8 mouse cellular contexts compared by ENCODE assay signal in genomic region chr16:33967283-33967640, GRCm38 (mm10). TPM values are rescaled to one million over a fixed set of nuclear protein-coding genes. Genes with fewer than 3 reads are reported as not detected.
DNase-seq lines count a peak whose midpoint lies in the region; ATAC-seq and TF ChIP-seq lines count a peak whose summit lies in the region.

No protein-coding gene starts in this region.

- no peak overlapping the region for H3ac ChIP-seq in C2C12 (ENCODE audit: control insufficient read depth, insufficient read length, low read depth)

- WGBS in cerebellum, adult 2 months = 58% methylated on average over 2 of the region's 2 CpGs
- WGBS in neural tube, embryonic 14.5 days = 74% methylated on average over 2 of the region's 2 CpGs

- H3K9me3 ChIP-seq in neural tube, embryonic 14.5 days (ENCODE audit: control insufficient read depth, low read length) = no peaks in the 10 kb centered on the region

- peak overlapping the region; percentile 72 for H3K4me2 ChIP-seq in neural tube, embryonic 14.5 days (ENCODE audit: low read depth, low read length)

- H3K4me3 ChIP-seq in cerebellum, adult 2 months (replicated peaks; ENCODE audit: insufficient read depth, low read depth, low read length) = peak overlapping the region; percentile 97
- H3K4me3 ChIP-seq in C2C12 (ENCODE audit: insufficient read depth, poor library complexity, severe bottlenecking) = peak overlapping the region; percentile 89
- peak overlapping the region; percentile 85 for H3K4me3 ChIP-seq in neural tube, embryonic 14.5 days (ENCODE audit: low read depth, low read length)

- no peaks in the 10 kb centered on the region for H3K27me3 ChIP-seq in cerebellum, adult 2 months (ENCODE audit: control insufficient read depth, insufficient read depth, low read length)
- no peaks in the 10 kb centered on the region for H3K27me3 ChIP-seq in C2C12 (ENCODE audit: control insufficient read depth, insufficient read depth, insufficient read length)
- no peaks in the 10 kb centered on the region for H3K27me3 ChIP-seq in neural tube, embryonic 14.5 days (ENCODE audit: control insufficient read depth, insufficient read depth, low read length)

- peaks cover 17% of the 10 kb centered on the region for H3K36me3 ChIP-seq in C2C12 (ENCODE audit: control insufficient read depth, insufficient read depth)
- H3K36me3 ChIP-seq in neural tube, embryonic 14.5 days (ENCODE audit: control insufficient read depth, insufficient read depth, low read length) = no peaks in the 10 kb centered on the region

- no peak for TF ChIP-seq CTCF in cerebellum, adult 2 months (IDR thresholded peaks at IDR 0.05; ENCODE audit: borderline replicate concordance, insufficient read depth, low read depth, low read length)
- TF ChIP-seq CTCF in C2C12 (IDR thresholded peaks at IDR 0.05; ENCODE audit: control insufficient read depth, insufficient read depth, insufficient read length) = no peak

- 0 out of 2 replicates have a peak, but pooled peaks cover 3% of the 10 kb centered on the region for H3K4me1 ChIP-seq in cerebellum, adult 2 months (ENCODE audit: control insufficient read depth, insufficient read depth, low read length)
- H3K4me1 ChIP-seq in neural tube, embryonic 14.5 days (ENCODE audit: control insufficient read depth, insufficient read depth, low read length) = peaks cover 4% of the 10 kb centered on the region; the same call in 1 of the 2 replicates

- peaks cover 32% of the 10 kb centered on the region for H3K79me3 ChIP-seq in C2C12 (ENCODE audit: low read depth)

- no peak for DNase-seq in cerebellum, adult 2 months
- no peak for DNase-seq in cerebellum, adult 8-10 months
- peak; percentile 30 for DNase-seq in liver
- DNase-seq in gastrocnemius, postnatal 25 days = no peak
- no peak for DNase-seq in left cerebral cortex, postnatal 14 days (ENCODE audit: low spot score in 2 of 2)

- peak overlapping the region; percentile 65 for H3K9ac ChIP-seq in neural tube, embryonic 14.5 days (replicated peaks; ENCODE audit: low read depth, low read length)

- H3K27ac ChIP-seq in cerebellum, adult 2 months (ENCODE audit: insufficient read depth, low read length) = no peak overlapping the region
- peak overlapping the region; percentile 34; the same call in 1 of the 2 replicates for H3K27ac ChIP-seq in neural tube, embryonic 14.5 days (ENCODE audit: low read depth, low read length)

- ATAC-seq in erythroid progenitor cell, adult 5-6 weeks (replicated peaks; ENCODE audit: low FRiP score, poor library complexity, severe bottlenecking) = peak; percentile 71
- ATAC-seq in neural tube, embryonic 14.5 days (ENCODE audit: low read depth) = peak; percentile 44; the same call in 1 of the 2 replicates

- intact Hi-C loops in left cerebral cortex, postnatal 14 days (cut with DNase I) = no loop called here

- H3K79me2 ChIP-seq in C2C12 (ENCODE audit: control insufficient read depth, insufficient read depth) = peaks cover 48% of the 10 kb centered on the region

- no peak for TF ChIP-seq POLR2A in cerebellum, adult 2 months (IDR thresholded peaks at IDR 0.05; ENCODE audit: borderline replicate concordance, insufficient read depth, low read length)

TF ChIP-seq in C2C12, 6 proteins besides CTCF, POLR2A, EP300 and RAD21:
- TF ChIP-seq MAX (IDR thresholded peaks at IDR 0.05) (no peak), CEBPB (IDR thresholded peaks at IDR 0.05; ENCODE audit: low read depth) (no peak), MYOG (IDR thresholded peaks at IDR 0.05; ENCODE audit: control insufficient read depth, extremely low read depth, insufficient read length) (no peak), FOSL1 (IDR thresholded peaks at IDR 0.05; ENCODE audit: insufficient read depth, low read length, poor library complexity, severe bottlenecking) (no peak)

RNA-seq across cellular contexts. Expression of gene Umps, which starts 0.4 kb away (rescaled TPM):
- polyA plus RNA-seq in cerebellum, adult 2 months (2012; rRNA removed) = 12.5 and 12.7 TPM in 2 replicates
- polyA plus RNA-seq in C2C12 (2012; fragmentation: generic; extraction: Trizol) = 55.6 TPM
- 5.4 TPM in 2 replicates for total RNA-seq in erythroid progenitor cell, adult 5-6 weeks (2015; ENCODE audit: low replicate concordance)
- total RNA-seq in erythroid progenitor cell, adult 5-6 weeks (2017; ENCODE audit: low replicate concordance) = 8.5 and 9.2 TPM in 2 replicates
- polyA plus RNA-seq in neural tube, embryonic 14.5 days (2014; fragmentation: Nextera tagmentation; extraction: Ambion mirVana) = 24.5 and 25.5 TPM in 2 replicates
- total RNA-seq in gastrocnemius, postnatal 25 days (2021) = 1 to 10 TPM; 4.8 to 5.9 TPM
- 10 to 100 TPM; 14.6 to 15.3 TPM for total RNA-seq in left cerebral cortex, postnatal 14 days (2021)
